Mouse (Mus musculus) liver, embryonic 16.5 days (tissue): ENCODE data around the gene Zbtb4. TPM values are rescaled to one million over a fixed set of nuclear protein-coding genes. Genes with fewer than 3 reads are reported as not detected.

ENCODE experiments used
- ATAC-seq: fragments of 200-750 bp; cut with Nextera tagmentation; 2 replicates; pipeline ENCODE4 v1.8.0; 2017; ENCODE audit warnings: low read depth, mild to moderate bottlenecking, moderate number of reproducible peaks, moderate library complexity
- H3K27ac ChIP-seq: fragments of 300-500 bp; sonication (generic); 2 replicates; pipeline ENCODE4 v1.5.1; 2014; ENCODE audit warnings: mild to moderate bottlenecking, low read length
- H3K27me3 ChIP-seq: fragments of 300-500 bp; sonication (generic); 2 replicates; pipeline ENCODE4 v1.6.1; 2014; ENCODE audit warnings: low read depth, low read length, mixed read lengths; ENCODE audit not compliant: control insufficient read depth, insufficient read depth
- H3K36me3 ChIP-seq: fragments of 300-500 bp; sonication (generic); 2 replicates; pipeline ENCODE4 v1.6.1; 2014; ENCODE audit warnings: mild to moderate bottlenecking; ENCODE audit not compliant: control insufficient read depth, insufficient read depth
- H3K4me1 ChIP-seq: fragments of 300-500 bp; sonication (generic); 2 replicates; pipeline ENCODE4 v1.6.1; 2014; ENCODE audit warnings: low read depth, low read length, mixed read lengths; ENCODE audit not compliant: control insufficient read depth
- H3K4me2 ChIP-seq: fragments of 300-500 bp; sonication (generic); 2 replicates; pipeline ENCODE4 v1.6.1; 2014; ENCODE audit warnings: low read depth, low read length, mixed read lengths
- H3K4me3 ChIP-seq: fragments of 300-500 bp; sonication (generic); 2 replicates; pipeline ENCODE4 v1.5.1; 2014; ENCODE audit warnings: low read depth, mild to moderate bottlenecking, low read length
- H3K9ac ChIP-seq: fragments of 300-500 bp; sonication (generic); 2 replicates; pipeline ENCODE4 v1.6.1; 2014; ENCODE audit warnings: low read depth, low read length
- H3K9me3 ChIP-seq: fragments of 300-500 bp; sonication (generic); replicated peaks from 2 replicates; pipeline ENCODE4 v1.6.1; 2016; ENCODE audit warnings: low read length; ENCODE audit not compliant: control insufficient read depth
- WGBS: fragments of 180-500 bp; shearing (Covaris S2); extraction: QIAGEN DNeasy Blood & Tissue Kit; methylation state at CpG from one replicate; pipeline ENCODE4 v1.1.7; 2014; ENCODE audit not compliant: insufficient replicate concordance; 5-methylcytosine and 5-hydroxymethylcytosine counted together
- polyA plus RNA-seq: library from polyadenylated mRNA; unstranded; fragments of >200 nt; fragmentation: Nextera tagmentation; extraction: Ambion mirVana; gene quantifications from 2 replicates; pipeline ENCODE4 v1.2.1, GENCODE M21; 2015

The Zbtb4 gene
- 0.61 and 0.81 TPM in 2 replicates for polyA plus RNA-seq

- Histone ChIP-seq H3K4me3 (peak within 1 kb of the TSS; percentile 73), H3K36me3 (no peaks in the 10 kb centered on the region), H3K9ac (peak within 1 kb of the TSS; percentile 76), H3K4me1 (peaks cover 14% of the 10 kb centered on the region), H3K9me3 (no peaks in the 10 kb centered on the region), H3K4me2 (peak within 1 kb of the TSS; percentile 88), H3K27ac (peak within 1 kb of the TSS; percentile 66), H3K27me3 (0 out of 2 replicates have a peak, but pooled peaks cover 4% of the 10 kb centered on the region)
- 28% methylated on average over 35 of the region's 55 CpGs for WGBS
- peak; percentile 52 for ATAC-seq
These were observed at the start of gene Zbtb4 for GRCm38 (mm10) chr11:69765221-69766125. TSS of gene Zbtb4 (plus strand) at chr11:69765912.

- WGBS = 27% methylated on average over 5 of the region's 5 CpGs
- H3K9me3 ChIP-seq = no peaks in the 10 kb centered on the region
- H3K27me3 ChIP-seq = no peaks in the 10 kb centered on the region
- no peak overlapping the region for H3K4me3 ChIP-seq
- H3K4me1 ChIP-seq = peaks cover 27% of the 10 kb centered on the region
- no peak overlapping the region for H3K4me2 ChIP-seq
- peak; percentile 53 for ATAC-seq
- no peak overlapping the region for H3K9ac ChIP-seq
- no peak overlapping the region; the same call in 1 of the 2 replicates for H3K27ac ChIP-seq
- no peaks in the 10 kb centered on the region for H3K36me3 ChIP-seq
These were observed 49.8 kb upstream of the Zbtb4 start for GRCm38 (mm10) chr11:69715929-69716328.

DNA sequence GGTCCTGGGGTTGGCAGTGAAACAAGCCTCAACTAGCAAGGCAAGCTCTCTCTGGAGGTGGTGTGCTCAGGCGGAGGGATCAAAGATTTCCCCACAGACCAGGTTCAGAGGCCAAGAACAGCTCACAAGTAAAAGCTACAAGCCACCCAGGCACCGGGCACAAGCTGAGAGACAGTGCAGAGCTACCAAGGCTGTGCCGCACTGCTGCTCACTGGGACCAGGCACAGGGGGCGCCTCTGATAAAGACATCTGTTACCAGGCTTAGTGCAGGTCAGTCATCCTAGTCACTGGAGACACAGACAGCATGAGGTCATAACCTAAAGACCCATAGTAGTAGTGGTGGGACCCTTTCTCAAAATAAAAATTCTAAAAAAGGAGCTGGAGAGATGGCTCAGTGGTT, 48.8 kb upstream of the Zbtb4 start:
- Histone ChIP-seq H3K9ac (no peak overlapping the region), H3K36me3 (no peaks in the 10 kb centered on the region), H3K27me3 (no peaks in the 10 kb centered on the region), H3K9me3 (no peaks in the 10 kb centered on the region), H3K4me3 (no peak overlapping the region), H3K4me2 (no peak overlapping the region), H3K4me1 (peaks cover 27% of the 10 kb centered on the region), H3K27ac (no peak overlapping the region; the same call in 1 of the 2 replicates)
- WGBS = 49% methylated on average over 4 of the region's 4 CpGs
- no peak for ATAC-seq

- H3K9me3 ChIP-seq = no peaks in the 10 kb centered on the region
- H3K4me2 ChIP-seq = peak overlapping the region; percentile 40
- peak overlapping the region; percentile 15 for H3K9ac ChIP-seq
- H3K27ac ChIP-seq = peak overlapping the region; percentile 62
- H3K36me3 ChIP-seq = no peaks in the 10 kb centered on the region
- H3K4me1 ChIP-seq = peaks cover 27% of the 10 kb centered on the region
- ATAC-seq = peak; percentile 92
- peak overlapping the region; percentile 1; the same call in 1 of the 2 replicates for H3K4me3 ChIP-seq
- no peaks in the 10 kb centered on the region for H3K27me3 ChIP-seq
- WGBS = 16% methylated on average over 15 of the region's 15 CpGs
These were observed 47.1 kb upstream of the Zbtb4 start for GRCm38 (mm10) chr11:69718661-69719060.

DNA sequence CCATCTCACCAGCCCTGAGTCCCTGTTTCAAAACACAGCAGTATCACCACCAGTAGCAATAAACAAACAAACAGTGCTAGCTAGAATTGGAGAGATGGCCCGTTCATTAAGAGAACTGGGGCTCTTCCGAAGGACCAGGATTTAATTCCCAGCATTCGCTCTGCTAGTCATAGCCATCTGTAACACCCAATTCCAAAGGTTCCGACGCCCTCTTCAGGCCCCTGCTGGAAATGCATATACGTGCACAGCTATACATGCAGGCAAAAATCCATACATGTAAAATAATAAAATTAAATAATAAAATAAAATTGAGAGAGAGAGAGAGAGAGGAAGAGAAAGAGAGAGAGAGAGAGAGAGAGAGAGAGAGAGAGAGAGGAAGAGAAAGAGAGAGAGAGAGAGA, 46.3 kb upstream of the Zbtb4 start:
- H3K9me3 ChIP-seq = no peaks in the 10 kb centered on the region
- H3K4me2 ChIP-seq = no peak overlapping the region
- H3K4me3 ChIP-seq = no peak overlapping the region
- no peaks in the 10 kb centered on the region for H3K27me3 ChIP-seq
- H3K9ac ChIP-seq = no peak overlapping the region
- H3K36me3 ChIP-seq = no peaks in the 10 kb centered on the region
- 59% methylated on average over 6 of the region's 6 CpGs for WGBS
- peak overlapping the region; percentile 62; the same call in 1 of the 2 replicates for H3K27ac ChIP-seq
- H3K4me1 ChIP-seq = peaks cover 27% of the 10 kb centered on the region
- no peak for ATAC-seq

GRCm38 (mm10) chr11:69720852-69721251, 44.9 kb upstream of the Zbtb4 start:
- Histone ChIP-seq H3K4me3 (no peak overlapping the region), H3K4me1 (peaks cover 28% of the 10 kb centered on the region), H3K27me3 (no peaks in the 10 kb centered on the region), H3K36me3 (no peaks in the 10 kb centered on the region), H3K9me3 (peaks cover 2% of the 10 kb centered on the region; the same call in 1 of the 2 replicates), H3K4me2 (no peak overlapping the region), H3K27ac (no peak overlapping the region), H3K9ac (no peak overlapping the region)
- ATAC-seq = no peak
- 65% methylated on average over 6 of the region's 6 CpGs for WGBS

DNA sequence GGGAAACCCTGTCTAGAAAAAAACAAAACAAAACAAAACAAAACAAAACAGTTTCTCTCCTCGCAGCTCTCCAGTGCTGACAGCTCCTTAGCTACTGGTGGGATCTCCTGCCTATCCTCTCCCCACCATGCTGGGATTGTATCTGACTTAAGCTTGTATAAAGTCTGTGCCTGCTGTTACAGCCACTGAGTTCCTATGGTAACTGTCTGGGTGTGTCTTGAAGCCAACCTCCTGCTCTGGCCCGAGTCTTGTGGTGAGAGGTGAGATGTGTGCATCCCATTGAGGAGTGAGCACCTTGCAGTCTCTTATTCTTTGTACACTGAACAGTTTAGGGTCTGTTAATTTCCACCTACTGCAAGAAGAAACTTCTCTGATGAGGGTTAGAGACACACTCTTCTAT, 42.6 kb upstream of the Zbtb4 start:
- Histone ChIP-seq H3K4me1 (peaks cover 18% of the 10 kb centered on the region), H3K9ac (no peak overlapping the region), H3K4me2 (no peak overlapping the region), H3K27me3 (no peaks in the 10 kb centered on the region), H3K4me3 (no peak overlapping the region), H3K36me3 (no peaks in the 10 kb centered on the region), H3K9me3 (peaks cover 2% of the 10 kb centered on the region; the same call in 1 of the 2 replicates), H3K27ac (no peak overlapping the region)
- WGBS = 51% methylated on average over 2 of the region's 2 CpGs
- no peak for ATAC-seq

GRCm38 (mm10) chr11:69725951-69726350, 39.8 kb upstream of the Zbtb4 start:
- H3K4me3 ChIP-seq = no peak overlapping the region
- H3K36me3 ChIP-seq = no peaks in the 10 kb centered on the region
- H3K4me1 ChIP-seq = peaks cover 4% of the 10 kb centered on the region; the same call in 1 of the 2 replicates
- no peak overlapping the region for H3K4me2 ChIP-seq
- H3K27me3 ChIP-seq = no peaks in the 10 kb centered on the region
- no peak overlapping the region for H3K27ac ChIP-seq
- H3K9ac ChIP-seq = no peak overlapping the region
- ATAC-seq = no peak
- H3K9me3 ChIP-seq = peaks cover 2% of the 10 kb centered on the region; the same call in 1 of the 2 replicates
- WGBS = 35% methylated on average over 5 of the region's 5 CpGs

DNA sequence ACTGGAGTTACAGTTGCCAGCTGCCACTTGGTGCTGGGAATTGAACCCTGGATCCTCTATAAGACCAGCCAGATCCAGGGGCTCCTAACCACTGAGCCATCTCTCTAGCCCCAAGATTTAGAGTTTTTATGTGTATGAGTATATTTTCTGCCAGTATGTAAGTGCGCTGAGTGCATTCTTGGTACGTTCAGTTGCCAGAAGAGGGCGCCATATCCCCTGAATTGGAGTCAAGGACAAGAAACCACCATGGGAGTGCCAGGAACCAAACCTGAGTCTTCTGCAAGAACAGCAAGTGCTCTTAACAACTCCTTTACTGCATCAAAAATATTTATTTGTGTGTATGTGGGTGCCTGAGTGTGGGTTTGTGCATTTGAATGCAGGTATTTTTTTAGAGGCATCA, 36.6 kb upstream of the Zbtb4 start:
- no peak for ATAC-seq
- Histone ChIP-seq H3K36me3 (peaks cover 2% of the 10 kb centered on the region), H3K9me3 (peaks cover 2% of the 10 kb centered on the region; the same call in 1 of the 2 replicates), H3K4me1 (peaks cover 4% of the 10 kb centered on the region; the same call in 1 of the 2 replicates), H3K9ac (no peak overlapping the region), H3K4me3 (no peak overlapping the region), H3K4me2 (no peak overlapping the region), H3K27ac (no peak overlapping the region), H3K27me3 (no peaks in the 10 kb centered on the region)
- 26% methylated on average over 3 of the region's 3 CpGs for WGBS
